Mouse (Mus musculus): ENCODE results near the gene Echs1. TPM values are rescaled to one million over a fixed set of nuclear protein-coding genes. Genes with fewer than 3 reads are reported as not detected.

Echs1 gene
- polyA plus RNA-seq, 1 experiment from 2014 or later: 134 TPM

DNA sequence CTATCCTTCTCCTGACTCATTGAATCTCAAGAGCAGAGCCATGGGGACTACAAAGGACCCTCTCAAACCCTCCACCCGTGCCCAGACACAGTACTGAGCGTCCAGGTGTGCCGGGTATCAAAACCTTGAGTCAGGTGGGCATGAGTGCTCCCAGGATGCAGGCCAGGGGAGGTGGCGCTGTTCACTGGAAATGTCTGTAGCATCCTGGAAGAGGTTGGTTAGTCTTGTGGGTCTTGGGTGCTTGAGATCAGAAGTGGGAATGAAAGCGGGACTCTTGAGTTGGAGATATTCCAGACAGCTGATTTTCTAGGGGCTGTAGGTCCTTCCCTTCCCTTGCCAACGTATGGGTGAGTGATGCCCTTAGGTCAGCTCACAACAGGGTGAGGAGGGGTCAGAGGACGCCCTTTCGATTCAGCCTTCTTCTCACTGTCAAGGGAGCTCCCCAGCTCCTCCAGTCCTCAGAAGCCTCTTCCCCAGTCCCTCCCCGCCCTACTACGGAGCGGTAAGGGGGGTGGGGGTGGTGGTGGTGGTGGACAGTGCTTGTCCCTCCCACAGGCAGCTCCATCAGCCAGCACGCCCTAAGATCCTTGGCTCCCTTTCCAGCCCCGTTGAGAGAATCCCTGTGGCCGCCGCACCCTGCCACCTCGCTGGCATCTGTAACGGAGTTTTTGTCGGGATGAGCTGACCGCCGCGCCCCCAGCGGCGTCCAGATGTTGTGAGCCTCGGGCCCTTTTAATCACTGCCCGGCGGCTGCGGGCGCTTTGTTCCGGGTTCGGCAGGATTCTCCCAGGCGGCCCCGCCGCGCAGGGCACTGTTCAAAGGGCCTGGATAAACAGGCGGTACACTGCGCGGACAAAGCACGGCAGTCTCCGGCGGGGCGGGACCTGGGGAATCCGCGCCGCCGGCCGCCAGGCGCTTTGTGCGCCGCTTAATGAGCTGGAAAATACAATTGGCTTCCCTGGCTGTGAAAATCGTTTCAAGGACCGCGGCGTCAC, 58.6 kb downstream of the Echs1 start:
- H3K4me1 ChIP-seq: peaks cover 55% of the 10 kb centered on the region
- H3K4me2 ChIP-seq (replicated peaks): peak overlapping the region; percentile 58
- no peaks in the 10 kb centered on the region for H3K9me3 ChIP-seq (replicated peaks)
- H3K36me3 ChIP-seq: no peaks in the 10 kb centered on the region
- H3K27me3 ChIP-seq: peaks cover 53% of the 10 kb centered on the region
- H3K9ac ChIP-seq: peak overlapping the region; percentile 71
- H3K27ac ChIP-seq: peak overlapping the region; percentile 93
- H3K4me3 ChIP-seq: peak overlapping the region; percentile 39
- peak; percentile 78 for ATAC-seq (ENCODE audit: low FRiP score)
- 3% methylated on average over 53 of the region's 53 CpGs for WGBS

Other genes with a start within 250 kb of the Echs1 start
- 3.5 and 3.8 TPM in 2 replicates for gene Kndc1, start 221.8 kb downstream of the Echs1 start, polyA plus RNA-seq (2016; fragmentation: Nextera tagmentation; extraction: Ambion mirVana)
- not detected in 2 replicates for gene Utf1, start 172.7 kb downstream of the Echs1 start, polyA plus RNA-seq (2016; fragmentation: Nextera tagmentation; extraction: Ambion mirVana)
- gene 6430531B16Rik, start 137.7 kb downstream of the Echs1 start, polyA plus RNA-seq (2016; fragmentation: Nextera tagmentation; extraction: Ambion mirVana): 0.77 and 1.2 TPM in 2 replicates
- 3.4 and 3.5 TPM in 2 replicates for gene Adam8, start 123.9 kb downstream of the Echs1 start, polyA plus RNA-seq (2016; fragmentation: Nextera tagmentation; extraction: Ambion mirVana)
- gene Zfp511, start 80.1 kb downstream of the Echs1 start, polyA plus RNA-seq (2016; fragmentation: Nextera tagmentation; extraction: Ambion mirVana): 45.6 and 45.9 TPM in 2 replicates
- gene Tubgcp2, start 79.8 kb downstream of the Echs1 start, polyA plus RNA-seq (2016; fragmentation: Nextera tagmentation; extraction: Ambion mirVana): 65.8 and 70.6 TPM in 2 replicates
- gene Msx3, start 67.4 kb downstream of the Echs1 start, polyA plus RNA-seq (2016; fragmentation: Nextera tagmentation; extraction: Ambion mirVana): 54.7 and 69.1 TPM in 2 replicates
- gene Caly, start 33.9 kb downstream of the Echs1 start, polyA plus RNA-seq (2016; fragmentation: Nextera tagmentation; extraction: Ambion mirVana): 24.8 and 25.1 TPM in 2 replicates
- not detected in 2 replicates for gene Prap1, start 23.1 kb downstream of the Echs1 start, polyA plus RNA-seq (2016; fragmentation: Nextera tagmentation; extraction: Ambion mirVana)
- 21.8 and 24.7 TPM in 2 replicates for gene Fuom, start 14.0 kb downstream of the Echs1 start, polyA plus RNA-seq (2016; fragmentation: Nextera tagmentation; extraction: Ambion mirVana)
- 12.9 and 18.1 TPM in 2 replicates for gene Paox, start 677 bp downstream of the Echs1 start, polyA plus RNA-seq (2016; fragmentation: Nextera tagmentation; extraction: Ambion mirVana)
- gene Mtg1, start 21.1 kb upstream of the Echs1 start, polyA plus RNA-seq (2016; fragmentation: Nextera tagmentation; extraction: Ambion mirVana): 24.5 and 25.7 TPM in 2 replicates
- 3.3 and 4.6 TPM in 2 replicates for gene Sprn, start 38.4 kb upstream of the Echs1 start, polyA plus RNA-seq (2016; fragmentation: Nextera tagmentation; extraction: Ambion mirVana)
- not detected in 2 replicates for gene Olfr522, start 48.3 kb upstream of the Echs1 start, polyA plus RNA-seq (2016; fragmentation: Nextera tagmentation; extraction: Ambion mirVana)
- gene Olfr523, start 56.7 kb upstream of the Echs1 start, polyA plus RNA-seq (2016; fragmentation: Nextera tagmentation; extraction: Ambion mirVana): not detected in 2 replicates
- not detected in 2 replicates for gene Olfr524, start 89.5 kb upstream of the Echs1 start, polyA plus RNA-seq (2016; fragmentation: Nextera tagmentation; extraction: Ambion mirVana)
- gene Cd163l1, start 101.8 kb upstream of the Echs1 start, polyA plus RNA-seq (2016; fragmentation: Nextera tagmentation; extraction: Ambion mirVana): not detected in 2 replicates
- not detected in 2 replicates for gene 5830411N06Rik, start 130.8 kb upstream of the Echs1 start, polyA plus RNA-seq (2016; fragmentation: Nextera tagmentation; extraction: Ambion mirVana)
- gene Olfr525, start 204.4 kb upstream of the Echs1 start, polyA plus RNA-seq (2016; fragmentation: Nextera tagmentation; extraction: Ambion mirVana): not detected in 2 replicates
- not detected in 2 replicates for gene Olfr527, start 217.5 kb upstream of the Echs1 start, polyA plus RNA-seq (2016; fragmentation: Nextera tagmentation; extraction: Ambion mirVana)
- gene Olfr60, start 245.2 kb upstream of the Echs1 start, polyA plus RNA-seq (2016; fragmentation: Nextera tagmentation; extraction: Ambion mirVana): not detected in 2 replicates

Measured in hindbrain, embryonic 12.5 days (tissue).